Mouse (Mus musculus): Measurements from ENCODE around the gene Tor3a. TPM values are rescaled to one million over a fixed set of nuclear protein-coding genes. Genes with fewer than 3 reads are reported as not detected.

Tor3a gene
- total RNA-seq, 2 experiments from 2014 or later, result 9.2 to 10.6 TPM

- intact Hi-C loops (cut with DNase I), result no loop called here
- no peak for DNase-seq (ENCODE audit: low spot score)
Observed at GRCm38 (mm10) chr1:156641808-156642207, 32.3 kb downstream of the Tor3a start.

- no peak for DNase-seq (ENCODE audit: low spot score)
- intact Hi-C loops (cut with DNase I), result loop anchor here (1.0 kb wide), 1 partner anchor 36 kb away; no protein-coding TSS in a partner anchor
Observed at GRCm38 (mm10) chr1:156640577-156640976, 33.6 kb downstream of the Tor3a start.

DNA sequence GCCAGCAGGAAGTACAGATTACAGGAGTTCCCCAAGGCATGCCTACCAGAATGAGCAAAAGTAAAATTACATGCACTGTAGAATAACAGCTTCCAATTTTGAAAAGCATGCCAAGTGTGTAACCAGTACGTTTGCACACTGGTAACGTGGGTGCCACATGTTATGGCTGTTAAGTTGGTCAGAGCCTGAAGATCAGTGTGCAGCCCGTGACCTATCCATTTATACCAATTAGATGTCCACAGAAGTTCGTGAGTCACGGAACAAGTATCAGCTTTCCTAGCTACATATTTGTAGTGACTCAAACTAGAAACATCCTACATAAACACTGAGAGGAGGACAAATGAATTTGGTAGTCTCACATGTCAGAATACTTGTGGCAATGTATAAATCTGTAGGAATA, 34.7 kb downstream of the Tor3a start:
- intact Hi-C loops (cut with DNase I), result no loop called here
- DNase-seq (ENCODE audit: low spot score), result no peak

DNA sequence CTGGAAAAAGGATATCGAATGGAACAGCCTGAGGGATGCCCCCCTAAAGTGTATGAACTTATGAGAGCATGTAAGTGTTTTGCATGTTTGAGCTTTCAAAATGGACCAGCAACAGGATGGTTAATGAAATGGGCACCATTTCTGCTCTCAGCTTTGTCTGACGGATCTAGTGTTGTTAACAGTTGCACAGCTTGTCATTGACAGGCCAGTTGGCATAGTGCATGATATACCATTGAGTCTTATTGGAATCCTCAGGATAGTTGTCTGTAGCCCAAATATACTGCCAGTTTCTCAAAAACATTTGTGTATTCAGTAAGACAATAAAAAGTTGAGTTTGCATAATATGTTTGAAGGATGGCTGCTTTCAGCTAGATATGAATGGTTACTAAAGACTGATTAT, 39.0 kb downstream of the Tor3a start:
- intact Hi-C loops (cut with DNase I), result loop anchor here (2.0 kb wide), 1 partner anchor 52 kb away; no protein-coding TSS in a partner anchor
- no peak for DNase-seq (ENCODE audit: low spot score)

DNA sequence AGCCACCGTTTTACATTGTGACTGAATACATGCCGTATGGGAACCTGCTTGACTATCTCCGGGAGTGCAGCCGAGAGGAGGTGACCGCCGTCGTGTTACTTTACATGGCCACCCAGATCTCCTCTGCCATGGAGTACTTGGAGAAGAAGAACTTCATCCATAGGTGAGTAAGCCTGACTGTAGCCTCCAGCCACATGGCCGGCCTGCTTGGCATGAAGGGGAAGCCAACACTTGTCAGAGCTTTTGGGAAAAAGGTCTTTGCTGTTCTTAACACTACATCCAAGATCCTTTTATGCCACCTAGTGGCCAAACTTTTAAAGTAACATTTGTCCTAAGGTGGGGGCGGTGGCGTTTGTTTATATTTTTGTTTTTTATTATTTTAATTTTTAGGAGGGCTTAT, 41.1 kb downstream of the Tor3a start:
- intact Hi-C loops (cut with DNase I), result loop anchor here (1.0 to 5.0 kb wide), 4 partner anchors 95 to 546 kb away; no protein-coding TSS in a partner anchor
- DNase-seq (ENCODE audit: low spot score), result no peak

- intact Hi-C loops (cut with DNase I), result loop anchor here (5.0 kb wide), 2 partner anchors 369 to 544 kb away; no protein-coding TSS in a partner anchor
- DNase-seq (ENCODE audit: low spot score), result no peak
Observed at GRCm38 (mm10) chr1:156630965-156631364, 43.2 kb downstream of the Tor3a start.

GRCm38 (mm10) chr1:156629984-156630383, 44.2 kb downstream of the Tor3a start:
- DNase-seq (ENCODE audit: low spot score), result no peak
- intact Hi-C loops (cut with DNase I), result loop anchor here (5.0 kb wide), 2 partner anchors 368 to 543 kb away; no protein-coding TSS in a partner anchor

DNA sequence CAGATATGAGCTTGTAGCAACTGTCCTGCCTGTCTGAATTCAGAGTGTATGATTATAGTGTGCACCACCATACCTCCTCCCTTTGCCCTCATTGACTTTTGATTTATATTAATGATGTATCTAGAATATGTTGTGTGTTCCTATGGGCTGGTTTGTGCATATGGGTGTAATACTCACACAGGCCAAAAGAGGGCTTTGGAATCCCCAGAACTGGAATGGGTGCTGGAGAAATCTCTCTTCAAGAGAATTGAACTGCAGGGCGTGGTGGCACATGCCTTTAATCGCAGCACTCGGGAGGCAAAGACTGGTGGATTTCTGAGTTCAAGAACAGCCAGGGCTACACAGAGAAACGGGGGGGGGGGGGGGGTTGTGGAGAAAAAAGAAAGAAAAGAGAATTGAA, 47.4 kb downstream of the Tor3a start:
- DNase-seq (ENCODE audit: low spot score), result no peak
- intact Hi-C loops (cut with DNase I), result no loop called here

DNA sequence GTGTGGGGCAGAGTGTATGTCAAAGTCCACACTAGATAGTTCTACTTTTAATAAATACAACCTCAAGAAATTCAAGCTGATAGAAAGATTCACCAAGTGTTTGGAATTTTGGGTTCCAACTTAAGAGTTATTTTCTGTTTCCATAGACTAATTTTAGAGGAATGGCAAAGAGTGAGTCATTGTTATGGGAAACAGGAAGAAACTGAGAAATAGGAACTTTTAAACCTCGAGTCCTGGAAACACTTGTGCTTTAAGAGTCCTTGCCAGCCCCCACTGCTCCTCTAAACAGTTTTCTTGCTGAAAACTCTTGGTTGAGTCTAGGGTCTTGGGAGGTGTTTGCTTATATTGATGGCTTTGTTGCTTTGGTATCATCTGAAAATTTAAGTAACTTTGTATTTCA, 49.9 kb downstream of the Tor3a start:
- DNase-seq (ENCODE audit: low spot score), result no peak
- intact Hi-C loops (cut with DNase I), result no loop called here

GRCm38 (mm10) chr1:156620951-156621350, 53.2 kb downstream of the Tor3a start:
- DNase-seq (ENCODE audit: low spot score), result no peak
- intact Hi-C loops (cut with DNase I), result no loop called here

DNA sequence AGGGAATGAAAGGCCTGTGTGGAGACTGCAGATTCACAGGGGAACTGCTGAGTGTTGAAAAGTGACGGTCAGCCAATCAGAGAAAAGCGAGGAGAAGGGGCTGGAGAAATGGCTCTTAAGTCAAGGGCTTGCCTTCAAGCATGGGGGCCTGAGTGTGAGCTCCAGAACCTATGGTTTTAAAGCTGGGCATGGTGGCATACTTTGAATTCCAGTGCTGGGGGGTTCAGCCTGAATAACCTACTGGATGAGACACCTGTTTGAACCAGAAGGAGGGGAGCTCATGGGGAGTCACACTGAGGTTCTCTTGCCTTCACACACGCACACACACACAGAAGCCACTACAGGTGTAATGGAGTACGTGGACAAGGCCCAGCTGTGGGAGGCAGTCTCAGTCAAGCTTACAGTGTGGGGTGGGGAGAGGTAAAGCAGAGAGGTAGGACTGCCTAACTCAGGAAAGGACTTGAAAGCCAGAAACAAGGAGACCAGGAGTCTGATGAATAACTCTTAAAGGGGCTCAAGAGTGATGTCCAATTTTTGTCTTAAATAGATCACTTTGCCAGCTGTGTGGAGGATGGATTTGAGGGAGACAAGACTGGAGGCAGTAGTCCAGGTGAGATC, 53.8 kb downstream of the Tor3a start:
- DNase-seq (ENCODE audit: low spot score), result no peak
- intact Hi-C loops (cut with DNase I), result no loop called here

GRCm38 (mm10) chr1:156617811-156618210, 56.3 kb downstream of the Tor3a start:
- DNase-seq (ENCODE audit: low spot score), result no peak
- intact Hi-C loops (cut with DNase I), result no loop called here

DNA sequence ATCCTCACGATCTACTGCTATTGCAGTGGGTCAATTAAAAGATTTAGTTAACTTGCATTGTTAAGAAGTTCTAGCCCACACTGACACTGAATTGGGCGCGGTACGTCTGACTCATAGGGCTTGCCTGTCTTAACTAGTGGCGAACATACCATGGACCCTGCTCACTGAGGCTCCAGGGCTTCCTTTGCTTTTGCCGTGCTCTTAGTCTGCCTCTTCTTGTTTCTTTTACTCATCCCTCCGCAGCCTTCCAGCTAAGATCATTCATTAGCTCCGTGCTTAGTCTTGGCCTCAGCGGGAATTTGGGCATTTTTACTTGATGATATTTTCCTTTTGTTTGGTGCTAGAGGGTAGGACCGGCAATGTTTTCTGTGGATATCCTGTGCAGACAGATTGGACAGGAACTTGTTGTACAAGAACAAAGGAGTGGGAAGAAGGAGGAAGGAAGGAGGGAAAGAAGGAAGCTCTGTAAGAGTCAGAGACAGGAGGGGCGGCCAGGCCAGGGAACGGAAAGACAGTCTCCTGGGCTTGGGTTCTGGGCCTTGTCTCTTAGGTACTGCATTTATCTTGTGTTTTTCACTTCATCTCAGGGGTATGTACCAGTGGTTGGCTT, 57.1 kb downstream of the Tor3a start:
- intact Hi-C loops (cut with DNase I), result no loop called here
- DNase-seq (ENCODE audit: low spot score), result no peak

DNA sequence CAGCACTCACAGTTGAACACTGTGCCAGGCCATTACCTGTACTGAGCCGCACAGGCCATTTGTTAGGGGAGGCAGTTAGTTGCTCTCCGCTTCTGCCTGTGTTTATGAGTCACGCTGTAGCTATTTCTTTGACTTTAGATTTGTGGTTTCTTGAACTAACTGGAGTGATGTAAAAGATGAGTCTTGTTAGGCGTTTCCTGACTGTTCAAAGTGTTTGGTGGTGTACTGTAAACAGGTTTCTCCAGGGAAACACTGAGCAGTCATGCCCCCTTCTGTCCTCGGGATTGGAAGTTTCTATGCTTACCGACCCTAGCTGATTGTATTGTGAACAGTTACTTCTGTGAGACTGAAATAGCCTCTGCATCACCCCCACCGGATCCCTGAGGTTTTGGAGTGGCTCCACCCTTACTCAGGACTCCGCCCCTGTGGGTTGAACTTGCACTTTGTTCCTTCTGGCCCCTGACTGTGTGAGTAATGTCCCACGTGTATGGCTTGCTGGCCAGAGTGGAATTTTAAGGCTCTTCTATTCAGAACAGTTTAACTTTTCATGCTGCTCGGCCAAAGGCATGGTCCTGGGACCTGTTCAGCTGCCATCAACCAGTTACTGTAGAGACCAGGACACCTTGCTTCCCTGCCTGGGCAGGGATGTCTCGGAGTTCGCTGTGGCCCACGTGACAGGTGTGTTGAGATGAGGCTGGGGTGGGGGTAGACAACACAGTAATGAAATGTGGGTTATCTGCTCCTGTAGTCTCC, 58.6 kb downstream of the Tor3a start:
- DNase-seq (ENCODE audit: low spot score), result peak; percentile 77
- intact Hi-C loops (cut with DNase I), result no loop called here

- intact Hi-C loops (cut with DNase I), result loop anchor here (5.0 kb wide), 1 partner anchor 52 kb away; no protein-coding TSS in a partner anchor
Observed at GRCm38 (mm10) chr1:156614710-156615109, 59.4 kb downstream of the Tor3a start.

GRCm38 (mm10) chr1:156613855-156614530, 60.2 kb downstream of the Tor3a start:
- no peak for DNase-seq (ENCODE audit: low spot score)
- intact Hi-C loops (cut with DNase I), result loop anchor here (5.0 kb wide), 1 partner anchor 52 kb away; no protein-coding TSS in a partner anchor

More at GRCm38 (mm10) chr1:156614710-156615109, 59.4 kb downstream of the Tor3a start:
- no peak for DNase-seq (ENCODE audit: low spot score)

- intact Hi-C loops (cut with DNase I), result loop anchor here (5.0 kb wide), 1 partner anchor 48 kb away; no protein-coding TSS in a partner anchor
Observed at GRCm38 (mm10) chr1:156610257-156610656, 63.9 kb downstream of the Tor3a start.

GRCm38 (mm10) chr1:156608496-156608895, 65.7 kb downstream of the Tor3a start:
- no peak for DNase-seq (ENCODE audit: low spot score)
- intact Hi-C loops (cut with DNase I), result no loop called here

More at GRCm38 (mm10) chr1:156610257-156610656, 63.9 kb downstream of the Tor3a start:
- no peak for DNase-seq (ENCODE audit: low spot score)

DNA sequence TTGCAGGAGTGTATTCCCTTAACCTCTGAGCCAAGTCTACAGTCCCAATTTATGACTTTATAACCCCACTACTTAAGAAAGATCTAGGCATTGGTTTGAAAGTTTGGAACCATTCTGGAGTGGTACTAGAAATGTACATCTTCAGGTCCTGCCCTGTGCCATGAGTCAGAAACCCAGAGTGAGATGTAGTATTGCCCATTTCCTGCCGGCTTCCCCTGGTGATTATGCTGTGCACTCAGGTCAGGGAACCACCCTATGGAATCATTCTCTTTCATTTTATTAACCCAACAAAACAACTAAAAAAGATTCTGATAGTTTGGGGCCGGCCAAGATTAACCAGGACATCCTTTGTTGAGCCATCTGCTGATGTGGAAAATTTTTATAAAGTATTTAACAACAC, 68.2 kb downstream of the Tor3a start:
- intact Hi-C loops (cut with DNase I), result no loop called here
- no peak for DNase-seq (ENCODE audit: low spot score)

Measured in heart, postnatal 25 days (tissue).